Mouse (Mus musculus): Measurements from ENCODE around the gene Col24a1. TPM values are rescaled to one million over a fixed set of nuclear protein-coding genes. Genes with fewer than 3 reads are reported as not detected.

Col24a1 gene
- total RNA-seq, 2 experiments from 2014 or later: 0.43 TPM; not detected in 1

Other genes with a start within 250 kb of the Col24a1 start
- gene Clca2, start 193.0 kb upstream of the Col24a1 start, total RNA-seq (2015; ENCODE audit: low replicate concordance): not detected in 2 replicates
- not detected in 2 replicates for gene Clca2, start 193.0 kb upstream of the Col24a1 start, total RNA-seq (2017; ENCODE audit: low replicate concordance)
- 9.0 and 9.2 TPM in 2 replicates for gene Odf2l, start 173.9 kb upstream of the Col24a1 start, total RNA-seq (2015; ENCODE audit: low replicate concordance)
- 12.1 and 16.2 TPM in 2 replicates for gene Odf2l, start 173.9 kb upstream of the Col24a1 start, total RNA-seq (2017; ENCODE audit: low replicate concordance)

Measured in erythroblast, adult 5-6 weeks (primary cell).